ENCODE assay signal across 7 mouse cellular contexts in genomic region chr13:51964416-51964815, GRCm38 (mm10).
A peak's percentile ranks its signal among the peaks of the same experiment; 100 is the strongest.
DNase-seq lines count a peak whose midpoint lies in the region; ATAC-seq lines count a peak whose summit lies in the region.

No protein-coding gene starts in this region.

- ATAC-seq in heart, embryonic 15.5 days (replicated peaks; ENCODE audit: insufficient number of reproducible peaks, insufficient read depth, low FRiP score, low read depth), result peak; percentile 65
- peak; percentile 78; the same call in 1 of the 2 replicates for ATAC-seq in stomach, embryonic 16.5 days (ENCODE audit: insufficient read depth, low FRiP score)

- peak overlapping the region; percentile 69 for H3K27ac ChIP-seq in heart, embryonic 15.5 days
- H3K27ac ChIP-seq in stomach, embryonic 16.5 days (ENCODE audit: low read length), result peak overlapping the region; percentile 81

- DNase-seq in CD4-positive, CD25-positive, alpha-beta regulatory T cell, adult 2 months (ENCODE audit: low read depth, low spot score), result peak; percentile 50
- peak; percentile 65 for DNase-seq in MN1 (ENCODE audit: low spot score)
- DNase-seq in liver, result peak; percentile 23
- DNase-seq in cerebellum, adult 9-11 months, result no peak
- DNase-seq in testis, postnatal 10 days (ENCODE audit: low spot score), result no peak

- H3K9me3 ChIP-seq in heart, embryonic 15.5 days (replicated peaks), result no peaks in the 10 kb centered on the region
- no peaks in the 10 kb centered on the region for H3K9me3 ChIP-seq in stomach, embryonic 16.5 days (replicated peaks; ENCODE audit: control insufficient read depth, low read length)

- H3K4me1 ChIP-seq in heart, embryonic 15.5 days (replicated peaks), result peaks cover 42% of the 10 kb centered on the region
- H3K4me1 ChIP-seq in stomach, embryonic 16.5 days (ENCODE audit: control insufficient read depth, insufficient read depth, low read length), result peaks cover 40% of the 10 kb centered on the region

- 65% methylated on average over 6 of the region's 6 CpGs for WGBS in heart, embryonic 15.5 days
- 31% methylated on average over 6 of the region's 6 CpGs for WGBS in stomach, embryonic 16.5 days

- no peak overlapping the region for H3K9ac ChIP-seq in heart, embryonic 15.5 days
- peak overlapping the region; percentile 11 for H3K9ac ChIP-seq in stomach, embryonic 16.5 days (ENCODE audit: low read length)

- H3K4me2 ChIP-seq in heart, embryonic 15.5 days, result no peak overlapping the region
- H3K4me2 ChIP-seq in stomach, embryonic 16.5 days (ENCODE audit: low read depth, low read length), result no peak overlapping the region

- no peaks in the 10 kb centered on the region for H3K27me3 ChIP-seq in heart, embryonic 15.5 days
- no peaks in the 10 kb centered on the region for H3K27me3 ChIP-seq in stomach, embryonic 16.5 days (ENCODE audit: control insufficient read depth, insufficient read depth, low read length)

- H3K4me3 ChIP-seq in heart, embryonic 15.5 days, result no peak overlapping the region
- no peak overlapping the region for H3K4me3 ChIP-seq in stomach, embryonic 16.5 days (replicated peaks; ENCODE audit: low read length)

- no peaks in the 10 kb centered on the region for H3K36me3 ChIP-seq in heart, embryonic 15.5 days
- no peaks in the 10 kb centered on the region for H3K36me3 ChIP-seq in stomach, embryonic 16.5 days (ENCODE audit: control insufficient read depth, insufficient read depth, low read length)

Comparison
In these comparisons a context has a peak if more than half of its experiments do, and no peak if none do; other contexts are left out.
1. DNase-seq: peak in CD4-positive, CD25-positive, alpha-beta regulatory T cell, adult 2 months (single experiment), MN1 (single experiment) and liver (single experiment); none in cerebellum, adult 9-11 months (single experiment) and testis, postnatal 10 days (single experiment).